Mouse (Mus musculus) limb, embryonic 15.5 days (tissue): ENCODE measurements at regions not wholly inside any gene's neighbourhood (a gene's known extent, or its start where the extent isn't known, plus 50 kb on each side); places are given as distances from the start of the nearest gene placed in this dataset.

Experiments
- ATAC-seq: fragments of 200-750 bp; cut with Nextera tagmentation; 2 replicates; pipeline ENCODE4 v1.8.0; 2017; ENCODE audit warnings: low read depth, moderate TSS enrichment; ENCODE audit not compliant: insufficient number of reproducible peaks, low FRiP score, low TSS enrichment
- H3K27ac ChIP-seq: fragments of 300-500 bp; sonication (generic); 2 replicates; pipeline ENCODE4 v1.5.1; 2015; ENCODE audit warnings: moderate library complexity, mild to moderate bottlenecking, inconsistent platforms
- H3K27me3 ChIP-seq: fragments of 300-500 bp; sonication (generic); 2 replicates; pipeline ENCODE4 v1.6.1; 2015; ENCODE audit warnings: inconsistent platforms
- H3K36me3 ChIP-seq: fragments of 300-500 bp; sonication (generic); 2 replicates; pipeline ENCODE4 v1.6.1; 2015; ENCODE audit warnings: inconsistent platforms
- H3K4me1 ChIP-seq: fragments of 300-500 bp; sonication (generic); 2 replicates; pipeline ENCODE4 v1.6.1; 2015; ENCODE audit warnings: inconsistent platforms
- H3K4me2 ChIP-seq: fragments of 300-500 bp; sonication (generic); 2 replicates; pipeline ENCODE4 v1.6.1; 2015; ENCODE audit warnings: mild to moderate bottlenecking, inconsistent platforms
- H3K4me3 ChIP-seq: fragments of 300-500 bp; sonication (generic); 2 replicates; pipeline ENCODE4 v1.5.1; 2015; ENCODE audit warnings: mild to moderate bottlenecking, inconsistent platforms
- H3K9ac ChIP-seq: fragments of 300-500 bp; sonication (generic); 2 replicates; pipeline ENCODE4 v1.6.1; 2015; ENCODE audit warnings: inconsistent platforms
- H3K9me3 ChIP-seq: fragments of 300-500 bp; sonication (generic); 2 replicates; pipeline ENCODE4 v1.6.1; 2016; ENCODE audit warnings: inconsistent platforms
- WGBS: fragments of 180-500 bp; shearing (Covaris S2); methylation state at CpG from one replicate; pipeline ENCODE4 v1.1.7; 2015; 5-methylcytosine and 5-hydroxymethylcytosine counted together

GRCm38 (mm10) chr16:73107608-73108007, 799.5 kb downstream of the Robo1 start:
- H3K27me3 ChIP-seq: no peaks in the 10 kb centered on the region
- H3K9ac ChIP-seq: no peak overlapping the region
- no peak overlapping the region for H3K27ac ChIP-seq
- H3K36me3 ChIP-seq: no peaks in the 10 kb centered on the region
- ATAC-seq: no peak
- no peak overlapping the region for H3K4me2 ChIP-seq
- H3K4me3 ChIP-seq: no peak overlapping the region
- H3K4me1 ChIP-seq: no peaks in the 10 kb centered on the region
- WGBS: 76% methylated on average over 9 of the region's 9 CpGs
- no peaks in the 10 kb centered on the region for H3K9me3 ChIP-seq

GRCm38 (mm10) chr16:73105496-73105895, 797.4 kb downstream of the Robo1 start:
- Histone ChIP-seq H3K9me3 (no peaks in the 10 kb centered on the region), H3K36me3 (no peaks in the 10 kb centered on the region), H3K27ac (no peak overlapping the region), H3K27me3 (no peaks in the 10 kb centered on the region), H3K4me1 (no peaks in the 10 kb centered on the region), H3K4me3 (no peak overlapping the region), H3K9ac (no peak overlapping the region), H3K4me2 (no peak overlapping the region)
- ATAC-seq: no peak
- WGBS: 54% methylated on average over 10 of the region's 10 CpGs

GRCm38 (mm10) chr16:73100273-73100672, 792.2 kb downstream of the Robo1 start:
- Histone ChIP-seq H3K4me1 (peaks cover 6% of the 10 kb centered on the region), H3K4me2 (no peak overlapping the region), H3K27me3 (no peaks in the 10 kb centered on the region), H3K9ac (no peak overlapping the region), H3K27ac (no peak overlapping the region), H3K36me3 (no peaks in the 10 kb centered on the region), H3K9me3 (no peaks in the 10 kb centered on the region), H3K4me3 (no peak overlapping the region)
- 48% methylated on average over 8 of the region's 8 CpGs for WGBS
- ATAC-seq: no peak

- H3K36me3 ChIP-seq: no peaks in the 10 kb centered on the region
- H3K9ac ChIP-seq: no peak overlapping the region
- H3K4me2 ChIP-seq: no peak overlapping the region
- ATAC-seq: no peak
- no peak overlapping the region for H3K27ac ChIP-seq
- peaks cover 6% of the 10 kb centered on the region for H3K4me1 ChIP-seq
- no peaks in the 10 kb centered on the region for H3K9me3 ChIP-seq
- H3K4me3 ChIP-seq: no peak overlapping the region
- no peaks in the 10 kb centered on the region for H3K27me3 ChIP-seq
- 24% methylated on average over 4 of the region's 4 CpGs for WGBS
Observed at GRCm38 (mm10) chr16:73098760-73099159, 790.7 kb downstream of the Robo1 start.

DNA sequence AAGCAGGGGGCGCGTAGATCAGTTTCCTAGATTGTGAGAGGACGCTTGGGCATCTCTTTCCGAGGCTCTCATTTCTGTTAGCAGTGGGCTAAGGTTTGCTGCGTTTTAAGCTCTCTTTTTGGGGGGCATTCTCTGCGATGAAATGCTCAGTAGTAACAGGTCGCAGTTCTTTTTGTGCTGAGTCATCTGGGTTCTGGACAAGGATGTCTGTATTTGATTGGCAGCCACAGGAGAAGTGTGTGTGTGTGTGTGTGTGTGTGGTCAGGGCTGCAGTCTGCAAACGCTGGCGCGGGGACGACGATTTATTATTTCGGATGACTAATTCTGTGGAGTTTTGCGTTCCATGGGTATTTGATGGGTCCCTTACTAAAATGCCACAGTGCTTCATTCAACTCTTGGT, 789.1 kb downstream of the Robo1 start:
- no peaks in the 10 kb centered on the region for H3K36me3 ChIP-seq
- no peak overlapping the region; the same call in 1 of the 2 replicates for H3K4me3 ChIP-seq
- H3K4me2 ChIP-seq: peak overlapping the region; percentile 33
- H3K9me3 ChIP-seq: no peaks in the 10 kb centered on the region
- H3K9ac ChIP-seq: no peak overlapping the region
- no peak overlapping the region for H3K27ac ChIP-seq
- ATAC-seq: no peak
- 9% methylated on average over 14 of the region's 14 CpGs for WGBS
- no peaks in the 10 kb centered on the region for H3K27me3 ChIP-seq
- peaks cover 6% of the 10 kb centered on the region for H3K4me1 ChIP-seq

GRCm38 (mm10) chr16:73096091-73097083, 788.3 kb downstream of the Robo1 start:
- Histone ChIP-seq H3K4me3 (no peak overlapping the region), H3K4me1 (peaks cover 6% of the 10 kb centered on the region), H3K4me2 (peak overlapping the region; percentile 33), H3K36me3 (no peaks in the 10 kb centered on the region), H3K9ac (no peak overlapping the region), H3K9me3 (no peaks in the 10 kb centered on the region), H3K27me3 (no peaks in the 10 kb centered on the region), H3K27ac (no peak overlapping the region)
- 16% methylated on average over 8 of the region's 8 CpGs for WGBS
- ATAC-seq: no peak
